Mouse (Mus musculus) thymus, postnatal 4 days (tissue): Measurements from ENCODE around the gene Klhl5.
A peak's percentile ranks its signal among the peaks of the same experiment; 100 is the strongest.
"Not testable (repeated sequence)": the region's sequence is repeated elsewhere in the genome, so short reads cannot be mapped to it uniquely, and the experiment has no call there.

ENCODE experiments used
- DNase-seq: peaks from one replicate; pipeline ENCODE4 v3.0.0; 2021

Gene Klhl5

GRCm38 (mm10) chr5:65100002-65100401 lies 7.3 kb upstream of the Klhl5 start:
- DNase-seq, result no peak

GRCm38 (mm10) chr5:65101209-65101608 lies 6.1 kb upstream of the Klhl5 start:
- DNase-seq, result no peak

GRCm38 (mm10) chr5:65101621-65102020 lies 5.7 kb upstream of the Klhl5 start:
- DNase-seq, result no peak

GRCm38 (mm10) chr5:65102026-65102640 lies 5.2 kb upstream of the Klhl5 start:
- no peak for DNase-seq

GRCm38 (mm10) chr5:65102641-65103042 lies 4.7 kb upstream of the Klhl5 start:
- DNase-seq, result peak; percentile 14

GRCm38 (mm10) chr5:65107773-65108432 lies 564 bp downstream of the Klhl5 start:
- DNase-seq, result peak; percentile 62

GRCm38 (mm10) chr5:65112225-65112624 lies 4.9 kb downstream of the Klhl5 start:
- not testable (repeated sequence) for DNase-seq

GRCm38 (mm10) chr5:65113323-65113722 lies 6.0 kb downstream of the Klhl5 start:
- no peak for DNase-seq

GRCm38 (mm10) chr5:65116789-65117188 lies 9.4 kb downstream of the Klhl5 start:
- DNase-seq, result no peak

GRCm38 (mm10) chr5:65119495-65119894 lies 12.2 kb downstream of the Klhl5 start:
- DNase-seq, result no peak

- DNase-seq, result no peak
These were observed 12.6 kb downstream of the Klhl5 start for GRCm38 (mm10) chr5:65119918-65120317.

- no peak for DNase-seq
These were observed 15.3 kb downstream of the Klhl5 start for GRCm38 (mm10) chr5:65122616-65123015.

- no peak for DNase-seq
These were observed 18.8 kb downstream of the Klhl5 start for GRCm38 (mm10) chr5:65126137-65126536.

- DNase-seq, result no peak
These were observed 21.1 kb downstream of the Klhl5 start for GRCm38 (mm10) chr5:65128481-65128880.

GRCm38 (mm10) chr5:65130528-65131210 lies 23.3 kb downstream of the Klhl5 start:
- DNase-seq, result no peak

- DNase-seq, result no peak
These were observed 24.0 kb downstream of the Klhl5 start for GRCm38 (mm10) chr5:65131211-65131879.

- peak; percentile 16 for DNase-seq
These were observed 28.8 kb downstream of the Klhl5 start for GRCm38 (mm10) chr5:65136159-65136558.

GRCm38 (mm10) chr5:65137073-65137472 lies 29.7 kb downstream of the Klhl5 start:
- no peak for DNase-seq

- no peak for DNase-seq
These were observed 33.9 kb downstream of the Klhl5 start for GRCm38 (mm10) chr5:65141242-65141641.

- DNase-seq, result no peak
These were observed 34.9 kb downstream of the Klhl5 start for GRCm38 (mm10) chr5:65142247-65142646.

- DNase-seq, result no peak
These were observed 38.3 kb downstream of the Klhl5 start for GRCm38 (mm10) chr5:65145499-65146101.

GRCm38 (mm10) chr5:65146749-65147148 lies 39.4 kb downstream of the Klhl5 start:
- DNase-seq, result no peak

GRCm38 (mm10) chr5:65149706-65150105 lies 42.4 kb downstream of the Klhl5 start:
- no peak for DNase-seq
